Mouse (Mus musculus) left cerebral cortex, postnatal 4 days (tissue): ENCODE data around the gene Mvd. TPM values are rescaled to one million over a fixed set of nuclear protein-coding genes. Genes with fewer than 3 reads are reported as not detected.

ENCODE experiments used
- microRNA-seq: library from miRNA; unstranded; fragments of <30 nt; microRNA quantifications from one replicate; pipeline ENCODE4 v1.2.0, GENCODE M21; 2022
- total RNA-seq, 2 experiments: library from RNA; stranded (reverse); gene quantifications; 2 replicates each; pipeline ENCODE4 v1.2.3; 2021

The Mvd gene
- total RNA-seq, 2 experiments from 2014 or later, result 68.7 to 78.2 TPM

Small RNAs within 50 kb of the gene (microRNA-seq; reads per million reads assigned to microRNA genes)
- gene Gm24366, result not detected

Other genes starting within 250 kb of the Mvd start
- 10 to 100 TPM in 1 of 2 experiments, 1 to 10 TPM in 1; 8.6 to 12.2 TPM for gene Zfpm1, start 161.3 kb downstream of the Mvd start, total RNA-seq
- gene Trhr2, start 82.7 kb downstream of the Mvd start, total RNA-seq, result 1 to 10 TPM in 1 of 2 experiments, under 1 TPM in 1; 0.66 to 1.3 TPM
- gene Zc3h18, start 66.8 kb downstream of the Mvd start, total RNA-seq, result 10 to 100 TPM; 47.9 to 49.3 TPM
- under 1 TPM in 1 of 2 experiments, not detected in 1; 0.52 TPM for gene Il17c, start 21.4 kb downstream of the Mvd start, total RNA-seq
- gene Cyba, start 10.5 kb downstream of the Mvd start, total RNA-seq, result 10 to 100 TPM in 1 of 2 experiments, 1 to 10 TPM in 1; 8.8 to 10.1 TPM
- gene Snai3, start 17.3 kb upstream of the Mvd start, total RNA-seq, result not detected
- 10 to 100 TPM; 21.8 to 24.1 TPM for gene Rnf166, start 32.6 kb upstream of the Mvd start, total RNA-seq
- 10 to 100 TPM; 46.2 to 49.4 TPM for gene Ctu2, start 32.7 kb upstream of the Mvd start, total RNA-seq
- gene Piezo1, start 107.9 kb upstream of the Mvd start, total RNA-seq, result 10 to 100 TPM; 19.9 to 20.6 TPM
- 1 to 10 TPM; 5.9 to 6.9 TPM for gene Cdt1, start 124.6 kb upstream of the Mvd start, total RNA-seq
- gene Aprt, start 133.5 kb upstream of the Mvd start, total RNA-seq, result 100 to 1,000 TPM; 101 to 102 TPM
- 10 to 100 TPM; 10.3 to 10.7 TPM for gene Galns, start 168.0 kb upstream of the Mvd start, total RNA-seq
- gene Trappc2l, start 168.2 kb upstream of the Mvd start, total RNA-seq, result 10 to 100 TPM; 63.8 to 74.6 TPM
- not detected for gene Pabpn1l, start 179.3 kb upstream of the Mvd start, total RNA-seq